Mouse (Mus musculus) urinary bladder, postnatal 36 days (tissue): ENCODE measurements around the gene Serpinb6e.

Experiments used
- DNase-seq, 2 experiments: peaks; one replicate each; pipeline ENCODE4 v3.0.0; 2022; ENCODE audit warnings: low spot score in 2 of 2, mixed read lengths in 1 of 2

Serpinb6e gene

GRCm38 (mm10) chr13:33843308-33843707 lies at the start of gene Serpinb6e:
Gene Serpinb6e (minus strand): TSS chr13:33843408.
- no peak for DNase-seq

GRCm38 (mm10) chr13:33830751-33831150 lies 12.5 kb downstream of the Serpinb6e start:
- DNase-seq, result no peak

- DNase-seq, result no peak
Observed at GRCm38 (mm10) chr13:33823421-33823820, 19.8 kb downstream of the Serpinb6e start.

- DNase-seq, result no peak
Observed at GRCm38 (mm10) chr13:33821490-33822143, 21.6 kb downstream of the Serpinb6e start.
